Mouse (Mus musculus) cerebellum, adult 2 months (tissue): ENCODE measurements around the gene Gpank1. TPM values are rescaled to one million over a fixed set of nuclear protein-coding genes. Genes with fewer than 3 reads are reported as not detected.

Experiments
- DNase-seq, 2 experiments: peaks; one replicate each; pipeline ENCODE4 v3.0.0; 2021
- H3K27ac ChIP-seq: fragments of 200-500 bp; 2 replicates; pipeline ENCODE4 v1.5.1; 2012; ENCODE audit warnings: low read length, control low read depth, inconsistent platforms; ENCODE audit not compliant: insufficient read depth
- H3K27me3 ChIP-seq: fragments of 200-500 bp; 2 replicates; pipeline ENCODE4 v1.6.1; 2012; ENCODE audit warnings: inconsistent platforms, mild to moderate bottlenecking, low read length, moderate library complexity; ENCODE audit not compliant: control insufficient read depth, insufficient read depth
- H3K4me1 ChIP-seq: fragments of 200-500 bp; 2 replicates; pipeline ENCODE4 v1.6.1; 2011; ENCODE audit warnings: low read length; ENCODE audit not compliant: control insufficient read depth, insufficient read depth
- H3K4me3 ChIP-seq: fragments of 200-500 bp; replicated peaks from 2 replicates; pipeline ENCODE3; 2011; ENCODE audit warnings: mild to moderate bottlenecking, low read depth, low read length, control low read depth; ENCODE audit not compliant: insufficient read depth
- CTCF ChIP-seq: fragments of 200-500 bp; IDR thresholded peaks from 2 replicates; pipeline ENCODE4 v1.5.1; 2011; ENCODE audit warnings: low read depth, mild to moderate bottlenecking, control low read depth, low read length, moderate library complexity, borderline replicate concordance; ENCODE audit not compliant: insufficient read depth
- POLR2A ChIP-seq: fragments of 200-500 bp; IDR thresholded peaks from 2 replicates; pipeline ENCODE4 v1.6.1; 2011; ENCODE audit warnings: low read length, control low read depth, borderline replicate concordance; ENCODE audit not compliant: insufficient read depth
- WGBS: fragments of 180-500 bp; shearing (Covaris S2); methylation state at CpG from one replicate; pipeline ENCODE4 v1.1.7; 2018; 5-methylcytosine and 5-hydroxymethylcytosine counted together
- polyA plus RNA-seq: library from polyadenylated mRNA; depleted of rRNA; stranded (reverse); fragments of >200 nt; gene quantifications from 2 replicates; pipeline ENCODE4 v1.2.3, GENCODE M21; 2012

Gpank1 gene
- polyA plus RNA-seq, 1 experiment, result 32.7 TPM

DNA sequence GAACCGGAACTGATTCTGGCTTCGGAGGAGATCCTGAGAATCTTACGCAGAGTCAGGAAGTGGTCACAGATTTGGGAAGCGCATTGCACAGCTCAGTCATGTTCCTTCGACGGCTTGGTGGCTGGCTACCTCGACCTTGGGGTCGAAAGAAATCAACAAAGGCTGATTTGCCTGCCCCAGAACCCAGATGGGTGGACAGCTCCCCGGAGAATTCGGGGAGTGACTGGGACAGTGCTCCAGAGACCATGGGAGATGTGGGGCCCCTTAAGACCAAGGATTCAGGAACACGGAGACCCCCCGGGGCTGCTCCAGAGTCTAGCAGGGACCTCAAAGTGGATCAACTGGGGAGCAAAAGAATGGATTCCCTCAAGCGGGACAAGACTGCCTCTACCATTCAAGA lies 5.8 kb downstream of the Gpank1 start:
- TF ChIP-seq POLR2A (no peak), CTCF (no peak)
- DNase-seq, result no peak
- Histone ChIP-seq H3K4me1 (peaks cover 10% of the 10 kb centered on the region), H3K4me3 (peak overlapping the region; percentile 79), H3K27ac (no peak overlapping the region), H3K27me3 (no peaks in the 10 kb centered on the region)
- 57% methylated on average over 13 of the region's 13 CpGs for WGBS

DNA sequence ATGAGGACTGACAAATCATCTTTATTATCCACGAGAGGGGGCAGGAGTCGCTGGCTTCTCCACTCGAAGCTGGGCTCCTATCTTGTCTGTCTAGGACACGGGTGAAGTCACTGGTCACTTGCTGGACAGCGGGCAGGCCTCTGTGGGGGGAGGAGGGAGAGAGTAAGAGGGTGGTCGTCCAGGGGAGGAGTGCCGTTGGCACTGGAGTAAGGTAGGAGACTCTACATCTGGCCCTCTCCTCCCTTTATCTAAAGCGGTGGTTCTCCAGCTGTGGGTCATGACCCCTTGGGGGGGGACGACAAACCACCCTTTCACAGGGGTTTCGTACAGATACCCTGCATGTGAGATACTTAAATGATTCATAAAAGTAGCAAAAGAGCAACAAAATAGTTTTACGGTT lies 7.7 kb downstream of the Gpank1 start:
- WGBS, result 51% methylated on average over 11 of the region's 11 CpGs
- Histone ChIP-seq H3K4me3 (no peak overlapping the region), H3K27ac (no peak overlapping the region), H3K27me3 (no peaks in the 10 kb centered on the region), H3K4me1 (peaks cover 10% of the 10 kb centered on the region)
- DNase-seq, result no peak
- TF ChIP-seq CTCF (no peak), POLR2A (no peak)

GRCm38 (mm10) chr17:35131038-35131437 lies 9.8 kb downstream of the Gpank1 start:
- Histone ChIP-seq H3K4me3 (no peak overlapping the region), H3K4me1 (peaks cover 6% of the 10 kb centered on the region; the same call in 1 of the 2 replicates), H3K27ac (no peak overlapping the region), H3K27me3 (no peaks in the 10 kb centered on the region)
- no peak for DNase-seq
- no peak for TF ChIP-seq POLR2A
- TF ChIP-seq CTCF, result no peak
- WGBS, result 89% methylated on average over 8 of the region's 8 CpGs

DNA sequence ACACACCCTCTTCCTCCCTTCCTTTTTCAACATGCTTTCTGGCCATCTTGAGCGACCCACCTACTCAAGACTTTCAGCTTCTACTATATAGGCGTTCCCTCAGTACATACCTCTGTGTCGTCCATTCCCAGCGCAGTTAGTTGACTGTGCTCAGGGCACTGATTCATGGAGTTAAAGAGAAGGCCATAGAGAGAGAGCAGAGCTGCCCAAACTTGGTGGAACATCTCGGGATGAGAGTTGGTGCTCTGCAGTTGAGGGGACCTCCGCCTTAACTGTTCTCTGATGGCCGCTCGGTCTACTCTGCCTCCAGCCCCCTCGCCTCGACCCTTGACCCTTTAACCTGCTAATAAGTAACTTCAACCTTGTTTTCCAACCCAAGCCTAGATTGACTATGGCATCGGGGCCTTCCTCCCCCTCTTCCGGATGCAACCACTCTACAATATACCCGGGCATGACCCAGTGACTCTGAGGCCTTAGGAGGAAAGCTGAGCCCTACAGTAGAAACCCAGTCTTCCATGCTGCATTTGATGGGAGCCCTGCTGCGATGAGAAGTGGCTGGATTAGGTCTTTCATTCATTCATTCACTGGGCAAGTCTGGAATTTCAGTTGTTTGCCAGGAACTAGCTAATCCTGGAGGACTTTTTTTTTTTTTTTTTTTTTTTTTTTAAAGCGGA lies 10.4 kb downstream of the Gpank1 start, which contains the start of gene Apom:
Gene Apom (minus strand): TSS at position 551 of the 674 bp plus-strand sequence.
- Histone ChIP-seq H3K4me1 (peaks cover 6% of the 10 kb centered on the region), H3K27ac (no peak within 1 kb of the TSS), H3K27me3 (no peaks in the 10 kb centered on the region), H3K4me3 (no peak within 1 kb of the TSS)
- no peak for DNase-seq
- 83% methylated on average over 15 of the region's 15 CpGs for WGBS
- TF ChIP-seq POLR2A (no peak), CTCF (no peak)

- Histone ChIP-seq H3K4me1 (peaks cover 6% of the 10 kb centered on the region), H3K27me3 (no peaks in the 10 kb centered on the region), H3K4me3 (no peak overlapping the region), H3K27ac (no peak overlapping the region)
- no peak for DNase-seq
- no peak for TF ChIP-seq POLR2A
- no peak for TF ChIP-seq CTCF
- WGBS, result 78% methylated on average over 3 of the region's 3 CpGs
Measured at GRCm38 (mm10) chr17:35132174-35132560, 10.9 kb downstream of the Gpank1 start.

DNA sequence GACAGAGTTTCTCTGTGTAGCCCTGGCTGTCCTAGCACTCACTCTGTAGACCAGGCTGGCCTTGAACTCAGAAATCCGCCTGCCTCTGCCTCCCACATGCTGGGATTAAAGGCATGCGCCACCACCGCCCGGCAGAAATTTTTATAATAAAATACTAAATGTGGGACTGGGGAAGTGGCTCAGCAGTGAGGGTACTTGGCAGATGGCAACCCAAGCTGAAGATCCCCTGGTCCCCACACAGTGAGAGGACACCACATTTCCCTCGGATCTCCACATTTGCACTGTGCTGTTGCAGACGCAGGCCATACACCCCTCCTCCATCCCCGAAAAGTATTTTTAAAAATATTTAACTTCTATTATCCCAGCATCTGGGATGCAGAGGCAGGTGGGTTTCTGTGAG lies 12.3 kb downstream of the Gpank1 start:
- Histone ChIP-seq H3K4me3 (no peak overlapping the region), H3K27ac (no peak overlapping the region), H3K27me3 (no peaks in the 10 kb centered on the region), H3K4me1 (peaks cover 2% of the 10 kb centered on the region)
- no peak for TF ChIP-seq POLR2A
- no peak for TF ChIP-seq CTCF
- WGBS, result 88% methylated on average over 7 of the region's 7 CpGs
- no peak for DNase-seq

- no peaks in the 10 kb centered on the region for H3K27me3 ChIP-seq
- TF ChIP-seq POLR2A (peak; percentile 70), CTCF (no peak)
- H3K4me3 ChIP-seq, result peak within 1 kb of the TSS; percentile 91
- DNase-seq, result peak; percentile 93 to 98
- H3K4me1 ChIP-seq, result peaks cover 4% of the 10 kb centered on the region; the same call in 1 of the 2 replicates
- WGBS, result under 1% methylated on average over 66 of the region's 66 CpGs
- H3K27ac ChIP-seq, result peak within 1 kb of the TSS; percentile 96
Measured at GRCm38 (mm10) chr17:35134801-35135590, 13.7 kb downstream of the Gpank1 start, which contains the start of gene Bag6. Bag6 (plus strand) TSS chr17:35135178.
